Mouse (Mus musculus): ENCODE measurements at regions not wholly inside any gene's neighbourhood (a gene's known extent, or its start where the extent isn't known, plus 50 kb on each side); places are given as distances from the start of the nearest gene placed in this dataset.

DNA sequence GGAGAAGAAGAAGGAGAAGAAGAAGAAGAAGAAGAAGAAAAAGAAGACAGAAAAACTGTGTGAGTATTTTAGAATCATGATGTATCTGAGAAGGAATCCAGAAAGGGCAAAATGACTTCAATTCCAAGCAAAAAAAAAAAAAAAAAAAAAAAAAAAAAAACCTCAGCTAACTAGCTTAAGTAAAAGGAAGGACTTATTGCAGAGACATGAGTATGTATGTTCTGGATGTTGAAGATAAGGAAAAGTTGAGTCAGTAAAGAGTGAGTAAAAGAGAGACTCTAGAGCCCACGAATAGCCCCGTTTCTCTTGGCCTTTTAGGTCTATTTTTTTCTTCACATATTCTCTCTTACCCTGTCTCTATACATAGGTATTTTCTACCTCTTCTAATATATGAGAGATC is 175.1 kb downstream of the Ndfip2 start:
- dilution Hi-C loops (cut with MboI; ENCODE audit: extremely low pct_ligation_motif_present, extremely low pct_unique_long_range_greater_than_20kb, low sequenced_read_pairs): no loop called here
- DNase-seq (ENCODE audit: extremely low read depth): no peak
- H3K27me3 ChIP-seq (replicated peaks): no peaks in the 10 kb centered on the region
- in situ Hi-C loops (cut with MboI; ENCODE audit: low pct_ligation_motif_present, low pct_unique_long_range_greater_than_20kb, low sequenced_read_pairs): no loop called here
- no peaks in the 10 kb centered on the region for H3K36me3 ChIP-seq (replicated peaks in 1 of 2; ENCODE audit: control insufficient read depth in 1 of 2, insufficient read depth in 1 of 2, low read length in 1 of 2)
- no peak overlapping the region for H3K4me2 ChIP-seq (ENCODE audit: insufficient read depth, low read depth, poor library complexity, severe bottlenecking)
- no peak overlapping the region for H3K4me3 ChIP-seq (replicated peaks in 1 of 3; ENCODE audit: low read depth in 2 of 3, low read length in 2 of 3, poor library complexity in 1 of 3)
- H3K27ac ChIP-seq (ENCODE audit: insufficient read depth, low read depth): no peak overlapping the region
- H3K9me3 ChIP-seq (replicated peaks; ENCODE audit: low read length): peaks cover 21% of the 10 kb centered on the region
- no peaks in the 10 kb centered on the region for H3K79me2 ChIP-seq (replicated peaks; ENCODE audit: control insufficient read depth, extremely low read depth, insufficient read depth, poor library complexity, severe bottlenecking)
- H3K4me1 ChIP-seq (ENCODE audit: control insufficient read depth in 1 of 2, insufficient read depth in 2 of 2): no peaks in the 10 kb centered on the region
- TF ChIP-seq KAT2A (IDR thresholded peaks at IDR 0.05; ENCODE audit: insufficient replicate concordance, low read length) (no peak), USF1 (IDR thresholded peaks at IDR 0.05; ENCODE audit: low read depth, low read length) (no peak), CHD1 (IDR thresholded peaks at IDR 0.05; ENCODE audit: low read depth, low read length) (no peak), ZKSCAN1 (IDR thresholded peaks at IDR 0.05; ENCODE audit: borderline replicate concordance, low read depth, low read length) (no peak), SIN3A (IDR thresholded peaks at IDR 0.05; ENCODE audit: low read length) (no peak), BHLHE40 (IDR thresholded peaks at IDR 0.05; ENCODE audit: low read depth, low read length) (no peak), MYC (IDR thresholded peaks at IDR 0.05; ENCODE audit: low read depth, low read length) (no peak), ZNF384 (IDR thresholded peaks at IDR 0.05; ENCODE audit: low read depth, low read length) (no peak), MEF2A (IDR thresholded peaks at IDR 0.05; ENCODE audit: borderline replicate concordance, low read depth, low read length) (no peak), ZC3H11A (IDR thresholded peaks at IDR 0.05; ENCODE audit: low read depth, low read length) (no peak), MAZ (IDR thresholded peaks at IDR 0.05; ENCODE audit: low read depth, low read length) (no peak), GABPA (IDR thresholded peaks at IDR 0.05; ENCODE audit: insufficient replicate concordance, low read depth, low read length) (no peak), HCFC1 (IDR thresholded peaks at IDR 0.05; ENCODE audit: low read depth, low read length) (no peak), JUN (IDR thresholded peaks at IDR 0.05; ENCODE audit: insufficient read depth, low read depth, low read length) (no peak), MAFK (IDR thresholded peaks at IDR 0.05; ENCODE audit: insufficient replicate concordance, low read length) (no peak)
- no peak overlapping the region for H3K9ac ChIP-seq (ENCODE audit: insufficient read depth, low read depth)

DNA sequence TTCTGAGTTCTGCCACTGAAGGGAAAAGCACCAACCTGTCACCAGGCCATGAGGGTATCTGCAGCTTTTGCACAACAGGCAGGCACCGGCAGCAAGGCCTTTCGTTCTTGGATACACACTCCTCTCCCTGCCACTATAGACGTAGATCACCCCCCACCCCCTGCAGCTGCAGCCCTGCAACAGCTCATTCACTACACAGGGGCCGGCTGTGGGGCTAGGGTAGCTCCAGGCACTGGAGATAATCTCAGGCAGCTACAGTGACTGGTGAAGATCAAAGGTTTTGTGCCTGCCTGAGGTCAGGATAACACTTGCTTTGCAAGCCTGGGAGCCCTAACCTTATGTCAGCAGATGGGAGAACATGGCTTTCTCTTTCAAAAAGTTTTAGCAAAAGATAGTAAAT is 174.3 kb downstream of the Ndfip2 start:
- Histone ChIP-seq H3K27me3 (replicated peaks) (no peaks in the 10 kb centered on the region), H3K9ac (ENCODE audit: insufficient read depth, low read depth) (no peak overlapping the region), H3K4me3 (replicated peaks in 1 of 3; ENCODE audit: low read depth in 2 of 3, low read length in 2 of 3, poor library complexity in 1 of 3) (no peak overlapping the region), H3K9me3 (replicated peaks; ENCODE audit: low read length) (peaks cover 21% of the 10 kb centered on the region), H3K36me3 (replicated peaks in 1 of 2; ENCODE audit: control insufficient read depth in 1 of 2, insufficient read depth in 1 of 2, low read length in 1 of 2) (no peaks in the 10 kb centered on the region), H3K4me1 (ENCODE audit: control insufficient read depth in 1 of 2, insufficient read depth in 2 of 2) (no peaks in the 10 kb centered on the region), H3K27ac (ENCODE audit: insufficient read depth, low read depth) (no peak overlapping the region), H3K79me2 (replicated peaks; ENCODE audit: control insufficient read depth, extremely low read depth, insufficient read depth, poor library complexity, severe bottlenecking) (no peaks in the 10 kb centered on the region), H3K4me2 (ENCODE audit: insufficient read depth, low read depth, poor library complexity, severe bottlenecking) (no peak overlapping the region)
- TF ChIP-seq ZKSCAN1 (IDR thresholded peaks at IDR 0.05; ENCODE audit: borderline replicate concordance, low read depth, low read length) (no peak), SIN3A (IDR thresholded peaks at IDR 0.05; ENCODE audit: low read length) (no peak)
- dilution Hi-C loops (cut with MboI; ENCODE audit: extremely low pct_ligation_motif_present, extremely low pct_unique_long_range_greater_than_20kb, low sequenced_read_pairs): no loop called here
- no peak for DNase-seq (ENCODE audit: extremely low read depth)
- in situ Hi-C loops (cut with MboI; ENCODE audit: low pct_ligation_motif_present, low pct_unique_long_range_greater_than_20kb, low sequenced_read_pairs): no loop called here

Measured in CH12.LX (cell line).